Mouse (Mus musculus): ENCODE results near the gene Ugcg. TPM values are rescaled to one million over a fixed set of nuclear protein-coding genes. Genes with fewer than 3 reads are reported as not detected.

Gene Ugcg
- total and polyA plus RNA-seq, 3 experiments, result 10.0 to 15.6 (median 13.3) TPM

DNA sequence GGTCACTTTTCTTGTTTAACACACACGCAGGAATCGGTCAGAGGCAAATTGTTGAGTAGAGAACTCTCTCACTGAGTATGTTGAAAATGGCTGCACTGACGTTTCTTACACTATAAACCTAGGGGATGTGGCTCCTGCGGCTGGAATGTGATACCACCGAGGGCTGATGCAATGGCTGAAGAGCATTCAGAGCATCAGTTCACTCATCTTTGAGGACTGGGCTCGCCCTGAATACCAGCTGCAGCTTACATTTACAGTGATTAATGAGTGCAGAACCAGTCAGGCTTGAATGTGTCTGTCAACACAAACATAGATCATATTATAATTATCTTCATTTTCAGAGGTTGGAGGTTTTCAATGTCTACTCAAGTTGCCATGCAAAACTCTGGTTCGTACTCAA, 29.1 kb downstream of the Ugcg start:
- Histone ChIP-seq H3K4me1 (ENCODE audit: control insufficient read depth, insufficient read depth, low read length) (peaks cover 4% of the 10 kb centered on the region), H3K27me3 (ENCODE audit: control insufficient read depth, insufficient read depth, low read length) (no peaks in the 10 kb centered on the region), H3K27ac (no peak overlapping the region), H3K79me2 (replicated peaks; ENCODE audit: control insufficient read depth, insufficient read depth, low read length) (no peaks in the 10 kb centered on the region), H3K36me3 (ENCODE audit: control insufficient read depth, insufficient read depth, low read length) (peaks cover 3% of the 10 kb centered on the region; the same call in 1 of the 2 replicates), H3K4me3 (no peak overlapping the region), H3K9ac (ENCODE audit: low read depth, low read length) (no peak overlapping the region)
- intact Hi-C loops (cut with DNase I), result no loop called here
- 90% methylated on average over 7 of the region's 7 CpGs for WGBS
- no peak for DNase-seq
- TF ChIP-seq EP300 (IDR thresholded peaks at IDR 0.05; ENCODE audit: insufficient read depth, low read depth, low read length) (no peak), CTCF (IDR thresholded peaks at IDR 0.05) (no peak), POLR2A (IDR thresholded peaks at IDR 0.05; ENCODE audit: insufficient read depth, low read depth, low read length) (no peak)

DNA sequence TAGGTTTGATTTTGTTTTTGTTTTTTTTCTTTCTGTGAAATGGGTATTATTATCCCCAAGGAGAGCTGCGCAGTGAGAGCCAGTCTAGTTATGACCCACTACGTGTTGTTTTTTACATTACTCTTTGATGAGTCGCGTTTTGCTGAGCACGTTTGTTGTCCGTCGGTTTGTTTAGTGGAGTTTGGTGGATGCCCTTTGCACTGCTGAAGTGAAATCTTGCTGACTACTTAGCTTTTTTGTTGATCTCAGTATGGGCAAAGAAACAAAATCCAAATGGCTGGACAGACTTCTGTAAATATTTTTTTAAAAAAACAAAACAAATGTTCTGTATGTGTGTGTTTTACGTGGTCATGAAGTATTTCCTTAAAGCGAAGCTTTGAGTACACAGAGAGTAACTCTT, 33.2 kb downstream of the Ugcg start:
- H3K79me2 ChIP-seq (replicated peaks; ENCODE audit: control insufficient read depth, insufficient read depth, low read length), result no peaks in the 10 kb centered on the region
- H3K9ac ChIP-seq (ENCODE audit: low read depth, low read length), result no peak overlapping the region
- DNase-seq, result no peak
- no peak overlapping the region for H3K4me3 ChIP-seq
- no peaks in the 10 kb centered on the region for H3K27me3 ChIP-seq (ENCODE audit: control insufficient read depth, insufficient read depth, low read length)
- TF ChIP-seq CTCF (IDR thresholded peaks at IDR 0.05) (no peak), POLR2A (IDR thresholded peaks at IDR 0.05; ENCODE audit: insufficient read depth, low read depth, low read length) (no peak)
- H3K4me1 ChIP-seq (ENCODE audit: control insufficient read depth, insufficient read depth, low read length), result peaks cover 17% of the 10 kb centered on the region
- H3K27ac ChIP-seq, result peak overlapping the region; percentile 10; the same call in 1 of the 2 replicates
- intact Hi-C loops (cut with DNase I), result no loop called here
- 87% methylated on average over 9 of the region's 9 CpGs for WGBS
- peaks cover 11% of the 10 kb centered on the region for H3K36me3 ChIP-seq (ENCODE audit: control insufficient read depth, insufficient read depth, low read length)

DNA sequence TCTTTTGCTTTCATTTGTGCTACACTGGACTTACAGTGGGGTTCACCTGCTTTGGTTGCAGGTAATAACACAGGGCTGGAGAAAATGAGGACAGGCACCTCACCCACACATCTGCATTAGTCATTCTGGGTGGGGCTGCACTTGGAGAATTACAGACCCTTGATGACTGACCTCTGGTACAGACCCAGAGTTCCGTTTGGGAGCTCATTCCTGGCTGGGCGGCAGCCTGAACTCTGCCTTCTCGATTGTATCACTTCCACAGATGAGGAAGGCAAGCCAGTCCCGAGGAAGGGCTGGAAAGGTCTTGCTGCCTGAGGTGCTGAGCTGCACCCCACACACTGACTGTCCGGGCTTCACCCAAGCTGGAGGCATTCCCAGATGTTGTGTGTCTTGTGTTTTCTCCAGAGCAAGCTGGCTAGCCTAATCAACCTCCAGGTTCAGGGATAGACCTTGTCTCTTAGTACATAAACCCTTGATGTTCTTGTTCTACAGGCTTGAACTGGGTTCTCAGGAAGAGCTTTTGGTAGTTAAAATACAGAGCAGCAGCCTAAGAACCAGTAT, 34.1 kb downstream of the Ugcg start:
- peak overlapping the region; percentile 34 for H3K27ac ChIP-seq
- H3K9ac ChIP-seq (ENCODE audit: low read depth, low read length), result no peak overlapping the region
- peaks cover 17% of the 10 kb centered on the region for H3K4me1 ChIP-seq (ENCODE audit: control insufficient read depth, insufficient read depth, low read length)
- no peaks in the 10 kb centered on the region for H3K79me2 ChIP-seq (replicated peaks; ENCODE audit: control insufficient read depth, insufficient read depth, low read length)
- peaks cover 11% of the 10 kb centered on the region for H3K36me3 ChIP-seq (ENCODE audit: control insufficient read depth, insufficient read depth, low read length)
- DNase-seq, result peak; percentile 51 to 69
- TF ChIP-seq CTCF (IDR thresholded peaks at IDR 0.05) (no peak), POLR2A (IDR thresholded peaks at IDR 0.05; ENCODE audit: insufficient read depth, low read depth, low read length) (0 out of 2 replicates have a peak, but pooled peaks have one; percentile 24), EP300 (IDR thresholded peaks at IDR 0.05; ENCODE audit: insufficient read depth, low read depth, low read length) (peak; percentile 89)
- 27% methylated on average over 5 of the region's 5 CpGs for WGBS
- no peaks in the 10 kb centered on the region for H3K27me3 ChIP-seq (ENCODE audit: control insufficient read depth, insufficient read depth, low read length)
- no peak overlapping the region for H3K4me3 ChIP-seq
- intact Hi-C loops (cut with DNase I), result no loop called here

DNA sequence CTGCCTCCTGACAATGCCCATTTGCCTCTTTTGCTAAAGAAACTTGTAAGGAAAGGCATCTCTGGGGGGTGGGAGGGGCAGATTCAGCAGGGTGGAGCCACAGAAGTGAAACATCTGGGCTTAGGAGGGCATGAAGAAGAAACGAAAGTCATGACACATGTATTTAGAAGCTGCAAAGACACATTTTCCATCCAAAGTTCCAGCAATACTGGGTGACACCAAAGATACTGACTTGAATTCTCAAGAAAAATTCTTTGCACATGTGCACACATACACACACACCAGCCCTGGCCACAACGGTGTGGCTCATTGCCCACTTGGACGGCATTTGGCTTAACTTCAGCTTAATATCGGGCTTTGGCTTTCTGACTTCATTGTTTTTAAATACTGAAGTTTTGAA, 35.8 kb downstream of the Ugcg start:
- peak; percentile 46 to 52 for DNase-seq
- Histone ChIP-seq H3K27ac (peak overlapping the region; percentile 15; the same call in 1 of the 2 replicates), H3K79me2 (replicated peaks; ENCODE audit: control insufficient read depth, insufficient read depth, low read length) (no peaks in the 10 kb centered on the region), H3K9ac (ENCODE audit: low read depth, low read length) (no peak overlapping the region), H3K4me3 (no peak overlapping the region), H3K27me3 (ENCODE audit: control insufficient read depth, insufficient read depth, low read length) (no peaks in the 10 kb centered on the region), H3K36me3 (ENCODE audit: control insufficient read depth, insufficient read depth, low read length) (peaks cover 11% of the 10 kb centered on the region), H3K4me1 (ENCODE audit: control insufficient read depth, insufficient read depth, low read length) (peaks cover 17% of the 10 kb centered on the region)
- WGBS, result 44% methylated on average over 4 of the region's 4 CpGs
- TF ChIP-seq CTCF (IDR thresholded peaks at IDR 0.05) (no peak), POLR2A (IDR thresholded peaks at IDR 0.05; ENCODE audit: insufficient read depth, low read depth, low read length) (no peak), EP300 (IDR thresholded peaks at IDR 0.05; ENCODE audit: insufficient read depth, low read depth, low read length) (0 out of 2 replicates have a peak, but pooled peaks have one; percentile 33)
- intact Hi-C loops (cut with DNase I), result no loop called here

DNA sequence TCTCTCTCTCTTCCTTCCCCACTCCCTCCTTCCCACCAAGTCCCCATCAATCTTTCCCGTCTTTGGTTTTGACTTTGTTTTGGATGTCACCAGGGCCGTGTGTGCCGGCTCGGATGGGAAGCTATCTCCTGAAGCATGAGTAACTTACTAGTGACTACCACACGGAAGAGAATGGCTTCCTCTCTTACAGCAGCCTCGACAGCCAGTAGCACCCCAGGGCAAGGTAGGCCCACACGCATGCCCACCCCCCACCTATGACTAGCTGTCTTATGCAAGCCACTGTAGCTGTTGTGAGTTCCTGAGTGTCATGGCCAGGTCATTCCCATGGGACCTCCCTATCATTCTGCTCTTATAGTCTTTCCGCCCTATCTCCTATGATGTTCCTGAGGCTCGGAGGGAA, 38.0 kb downstream of the Ugcg start:
- 91% methylated on average over 9 of the region's 9 CpGs for WGBS
- peaks cover 14% of the 10 kb centered on the region for H3K4me1 ChIP-seq (ENCODE audit: control insufficient read depth, insufficient read depth, low read length)

DNA sequence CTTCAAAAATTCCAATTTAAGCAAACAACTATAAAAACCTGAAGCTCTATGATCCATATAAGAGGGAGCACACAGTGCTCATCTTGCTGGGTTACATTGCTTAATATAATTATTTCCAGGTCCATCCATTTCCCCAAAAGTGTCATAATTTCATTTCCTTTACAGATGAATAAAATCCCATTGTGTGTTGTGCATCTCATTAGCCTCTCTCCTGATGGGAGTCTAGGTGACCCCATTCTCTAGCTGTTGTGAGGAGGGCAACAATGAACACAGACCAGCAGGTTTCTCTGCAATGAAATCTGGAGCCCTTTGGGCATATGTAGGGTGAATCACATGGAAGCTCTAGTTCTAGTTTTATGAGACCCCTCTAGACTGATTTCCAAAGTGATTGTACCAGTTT, 39.9 kb downstream of the Ugcg start:
- Histone ChIP-seq H3K27me3 (ENCODE audit: control insufficient read depth, insufficient read depth, low read length) (no peaks in the 10 kb centered on the region), H3K27ac (no peak overlapping the region), H3K4me1 (ENCODE audit: control insufficient read depth, insufficient read depth, low read length) (peaks cover 8% of the 10 kb centered on the region), H3K36me3 (ENCODE audit: control insufficient read depth, insufficient read depth, low read length) (peaks cover 5% of the 10 kb centered on the region), H3K9ac (ENCODE audit: low read depth, low read length) (no peak overlapping the region), H3K4me3 (no peak overlapping the region), H3K79me2 (replicated peaks; ENCODE audit: control insufficient read depth, insufficient read depth, low read length) (no peaks in the 10 kb centered on the region)
- TF ChIP-seq CTCF (IDR thresholded peaks at IDR 0.05), result no peak
- TF ChIP-seq POLR2A (IDR thresholded peaks at IDR 0.05; ENCODE audit: insufficient read depth, low read depth, low read length), result no peak
- no peak for TF ChIP-seq EP300 (IDR thresholded peaks at IDR 0.05; ENCODE audit: insufficient read depth, low read depth, low read length)
- DNase-seq, result no peak
- intact Hi-C loops (cut with DNase I), result no loop called here

More for the DNA sequence above, 38.0 kb downstream of the Ugcg start:
- Histone ChIP-seq H3K79me2 (replicated peaks; ENCODE audit: control insufficient read depth, insufficient read depth, low read length) (no peaks in the 10 kb centered on the region), H3K27me3 (ENCODE audit: control insufficient read depth, insufficient read depth, low read length) (no peaks in the 10 kb centered on the region), H3K4me3 (no peak overlapping the region), H3K9ac (ENCODE audit: low read depth, low read length) (no peak overlapping the region), H3K27ac (no peak overlapping the region), H3K36me3 (ENCODE audit: control insufficient read depth, insufficient read depth, low read length) (peaks cover 10% of the 10 kb centered on the region)
- TF ChIP-seq CTCF (IDR thresholded peaks at IDR 0.05) (no peak), POLR2A (IDR thresholded peaks at IDR 0.05; ENCODE audit: insufficient read depth, low read depth, low read length) (no peak), EP300 (IDR thresholded peaks at IDR 0.05; ENCODE audit: insufficient read depth, low read depth, low read length) (no peak)
- intact Hi-C loops (cut with DNase I), result no loop called here
- no peak for DNase-seq
